Mouse (Mus musculus): Measurements from ENCODE around the gene Mcts2.

DNA sequence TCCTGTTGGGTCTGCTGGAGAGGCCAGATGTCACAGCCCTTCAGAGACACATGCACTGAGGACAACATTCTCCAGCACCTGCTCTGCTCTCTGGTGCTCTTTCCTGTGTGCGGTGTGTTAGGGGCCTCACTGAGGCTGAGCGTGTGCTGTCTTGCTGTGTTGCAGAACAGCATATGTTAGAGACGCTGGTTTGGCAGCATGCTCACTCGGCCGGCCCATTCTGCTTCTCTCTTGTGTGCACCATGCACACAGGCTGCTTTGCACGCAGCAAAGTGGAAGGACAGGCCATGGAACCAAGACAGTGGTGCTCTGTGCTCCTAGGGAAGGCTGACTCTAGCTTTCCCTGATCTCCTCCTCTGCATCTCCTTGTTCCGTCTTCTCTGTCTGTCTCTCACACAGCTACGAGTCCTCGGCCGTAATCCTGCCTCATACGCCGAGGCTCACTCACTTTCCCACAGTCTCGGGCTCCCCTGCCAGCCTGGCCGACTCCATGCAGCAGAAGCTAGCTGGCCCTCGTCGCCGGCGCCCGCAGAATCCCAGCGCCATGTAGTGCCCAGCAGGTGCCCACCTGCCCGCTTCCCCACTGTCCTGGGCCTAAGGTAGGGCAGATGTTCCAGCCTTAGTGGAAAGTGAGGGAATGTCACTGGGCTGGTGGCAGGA, 16.9 kb downstream of the Mcts2 start:
- TF ChIP-seq POLR2A (IDR thresholded peaks at IDR 0.05; ENCODE audit: borderline replicate concordance, extremely low read depth, insufficient read depth, insufficient read length, poor library complexity, severe bottlenecking): no peak
- no peak for TF ChIP-seq CTCF (IDR thresholded peaks at IDR 0.05; ENCODE audit: borderline replicate concordance, extremely low read depth, insufficient read depth, insufficient read length)
